Mouse (Mus musculus) liver, adult 2 months (tissue): ENCODE results near the gene Sos2.

Source experiments
- CTCF ChIP-seq: fragments of 200-500 bp; IDR thresholded peaks from 2 replicates; pipeline ENCODE4 v1.5.1; 2011; ENCODE audit warnings: low read depth, low read length, control low read depth
- POLR2A ChIP-seq: fragments of 200-500 bp; IDR thresholded peaks from 2 replicates; pipeline ENCODE4 v1.6.1; 2011; ENCODE audit warnings: low read length, control low read depth; ENCODE audit not compliant: insufficient read depth; ENCODE audit errors: extremely low read depth

- no peak for TF ChIP-seq POLR2A
- TF ChIP-seq CTCF, result no peak
These were observed 752 bp downstream of the Sos2 start for GRCm38 (mm10) chr12:69680635-69681565.
